Mouse (Mus musculus) urinary bladder, postnatal 10 days (tissue): Measurements from ENCODE around the gene Ybx1.
A peak's percentile ranks its signal among the peaks of the same experiment; 100 is the strongest.

ENCODE experiments used
- DNase-seq: peaks from one replicate; pipeline ENCODE4 v3.0.0; 2022; ENCODE audit warnings: low spot score

The Ybx1 gene

DNA sequence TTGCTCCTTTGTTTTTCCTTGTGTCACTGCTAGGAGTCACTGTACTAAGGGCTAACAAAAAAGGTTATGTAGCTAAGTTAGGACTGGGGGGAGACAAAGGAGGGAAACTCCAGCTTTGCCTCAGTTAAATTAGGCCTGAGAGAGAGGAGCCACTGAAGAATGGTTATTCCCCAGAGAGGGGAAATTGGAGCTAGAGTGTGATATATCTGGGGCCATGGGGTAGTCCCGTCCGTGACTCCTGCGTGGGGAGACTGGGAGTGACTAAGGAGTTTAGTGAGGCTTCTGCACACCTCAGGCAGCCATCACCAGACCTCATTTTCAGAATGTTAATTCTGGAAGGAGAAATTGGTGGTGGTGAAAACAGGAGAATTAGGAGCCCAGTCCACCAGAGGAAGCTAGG lies 60.1 kb downstream of the Ybx1 start:
- no peak for DNase-seq

DNA sequence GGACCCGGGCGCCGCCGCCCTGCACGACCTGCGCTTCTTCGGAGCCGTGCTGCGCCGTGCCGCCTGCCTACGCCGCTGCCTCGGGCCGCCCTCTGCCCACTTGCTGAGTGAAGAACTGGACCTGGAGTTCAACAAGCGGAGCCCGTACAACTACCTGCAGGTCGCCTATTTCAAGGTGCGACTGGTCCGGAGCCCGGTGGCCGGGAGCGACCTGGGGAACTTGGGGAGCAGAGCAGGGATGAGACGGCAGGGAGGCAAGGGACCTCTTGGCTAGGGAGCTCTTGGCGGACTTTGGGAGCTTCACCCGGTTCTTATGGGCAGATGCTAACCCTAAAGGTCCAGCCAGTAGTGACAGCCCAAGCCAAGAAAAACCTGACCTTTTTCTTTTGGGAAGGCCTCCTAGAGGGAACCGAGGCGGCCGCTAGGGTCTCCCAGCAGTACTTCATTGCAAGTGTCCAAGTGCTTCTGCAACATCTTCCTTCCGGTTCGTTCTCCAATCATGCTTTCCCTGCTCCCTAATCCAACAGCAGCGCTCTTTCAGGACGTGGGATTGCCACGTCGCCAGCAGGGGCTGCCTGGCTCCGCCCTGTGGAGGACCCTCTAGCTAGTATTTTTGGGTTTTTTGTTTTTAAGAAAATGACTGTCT lies 61.0 kb downstream of the Ybx1 start:
- no peak for DNase-seq

DNA sequence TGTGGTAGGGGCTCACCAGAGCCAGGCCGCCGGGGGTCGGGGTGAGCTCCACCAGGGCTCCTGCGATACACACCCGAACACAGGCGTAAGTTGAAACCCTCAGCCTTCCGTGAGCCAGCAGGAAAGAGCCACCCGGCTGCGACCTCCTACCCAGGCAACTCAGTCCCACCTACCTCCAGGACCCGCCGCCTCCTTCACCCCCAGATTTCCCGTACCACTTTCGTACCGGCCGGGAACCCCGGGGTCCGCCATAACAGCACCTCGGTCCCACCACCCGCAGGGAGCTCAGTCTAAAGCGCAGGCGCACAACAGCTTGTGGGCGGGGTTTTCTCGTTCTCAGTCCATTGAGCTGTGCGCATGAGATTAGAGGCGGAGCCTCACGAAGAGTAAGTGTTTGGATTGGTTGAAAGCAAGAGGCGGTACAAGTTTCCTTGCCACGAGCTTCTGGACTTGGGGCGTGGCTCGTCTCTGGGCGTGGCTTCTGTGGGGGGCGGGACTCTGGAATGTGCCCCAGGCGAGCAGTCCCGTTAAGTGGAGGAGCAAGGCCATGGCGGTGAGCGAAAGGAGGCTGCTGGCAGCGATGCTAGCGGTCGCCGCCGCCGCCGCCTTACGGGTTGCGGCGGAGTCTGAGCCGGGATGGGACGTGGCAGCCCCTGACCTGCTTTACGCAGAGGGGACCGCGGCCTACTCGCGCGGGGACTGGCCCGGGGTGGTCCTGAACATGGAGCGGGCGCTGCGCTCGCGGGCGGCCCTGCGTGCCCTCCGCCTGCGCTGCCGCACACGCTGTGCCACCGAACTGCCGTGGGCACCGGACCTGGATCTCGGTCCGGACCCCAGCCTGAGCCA lies 61.8 kb downstream of the Ybx1 start, which contains the start of the genes AU022252 and P3h1:
AU022252 (minus strand) TSS at position 303 of the 846 bp plus-strand sequence.
P3h1 (plus strand) TSS at position 506 of the 846 bp plus-strand sequence.
- peak; percentile 95 for DNase-seq
